Mouse (Mus musculus) megakaryocyte, embryonic 14.5 days (primary cell): ENCODE data around the gene H2-T3.

ENCODE experiments used
- FLI1 ChIP-seq: IDR thresholded peaks from 2 replicates; pipeline ENCODE4 v1.6.1; 2012; ENCODE audit warnings: low read length, inconsistent platforms, mixed read lengths
- GATA1 ChIP-seq: IDR thresholded peaks from 3 replicates; pipeline ENCODE4 v1.6.1; 2012; ENCODE audit warnings: mixed read lengths, low read length, inconsistent platforms, borderline replicate concordance

GRCm38 (mm10) chr17:36190169-36190507 is at the start of gene H2-T3:
- TF ChIP-seq GATA1 (no peak), FLI1 (no peak)
